Mouse (Mus musculus) bone marrow macrophage, adult 2 months (primary cell): ENCODE data around the gene Gramd4.

Source experiments
- CTCF ChIP-seq: IDR thresholded peaks from 2 replicates; pipeline ENCODE4 v1.5.1; 2012; ENCODE audit warnings: low read depth, mild to moderate bottlenecking, low read length, moderate library complexity
- POLR2A ChIP-seq: IDR thresholded peaks from 2 replicates; pipeline ENCODE4 v1.6.1; 2012; ENCODE audit warnings: mild to moderate bottlenecking, low read depth, low read length, borderline replicate concordance

DNA sequence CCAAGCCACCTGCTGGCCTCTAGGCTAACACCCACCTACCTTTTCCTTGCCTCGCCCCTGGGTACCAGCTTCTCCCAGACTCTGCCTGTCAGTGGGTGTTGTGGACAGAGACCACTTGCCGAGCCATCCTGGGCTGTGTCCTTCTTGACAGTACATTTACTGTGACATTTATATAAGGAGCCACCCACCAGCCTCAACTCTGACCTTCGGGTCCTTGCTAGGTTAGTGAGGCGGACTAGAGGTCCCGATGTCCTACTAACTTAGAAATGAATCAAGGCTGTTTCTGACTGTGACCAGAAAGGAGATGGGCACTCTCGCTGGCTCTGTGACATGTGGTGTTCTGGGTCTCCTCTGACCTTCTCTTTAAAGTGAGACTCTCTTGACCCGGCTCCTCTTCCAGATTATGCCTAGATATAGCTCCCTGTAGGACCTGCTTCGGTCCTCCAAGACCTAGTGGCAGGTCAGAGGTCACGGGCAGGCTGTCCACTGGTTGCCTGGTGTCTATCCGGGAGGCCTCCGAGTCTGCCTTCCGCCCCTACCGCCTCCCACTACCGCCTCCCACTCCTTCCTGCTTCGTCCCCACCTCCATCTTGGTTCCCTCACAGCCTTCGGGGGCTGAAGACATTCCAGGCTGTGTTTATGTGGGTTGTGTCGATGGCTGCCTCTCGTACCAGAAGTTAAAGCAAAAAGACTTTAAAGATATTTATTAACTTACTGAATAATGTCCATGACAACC lies 21.2 kb downstream of the Gramd4 start:
- TF ChIP-seq CTCF (no peak), POLR2A (no peak)
